Mouse (Mus musculus) small intestine, adult 2 months (tissue): ENCODE data around the gene Nudt3.

ENCODE experiments used
- CTCF ChIP-seq: fragments of 200-500 bp; IDR thresholded peaks from 2 replicates; pipeline ENCODE4 v1.5.1; 2012; ENCODE audit warnings: low read depth, mild to moderate bottlenecking, control low read depth, inconsistent platforms, low read length, moderate library complexity, mixed read lengths; ENCODE audit not compliant: insufficient replicate concordance, insufficient read length; ENCODE audit errors: extremely low read depth
- POLR2A ChIP-seq: fragments of 200-500 bp; IDR thresholded peaks from 2 replicates; pipeline ENCODE4 v1.6.1; 2012; ENCODE audit warnings: low read depth, mild to moderate bottlenecking, control low read depth, inconsistent platforms, low read length, moderate library complexity

GRCm38 (mm10) chr17:27600286-27600685 lies 23.0 kb downstream of the Nudt3 start:
- TF ChIP-seq CTCF (no peak), POLR2A (no peak)
